Mouse (Mus musculus) testis, postnatal 10 days (tissue): ENCODE data around the gene Hs6st3.

Experiments used
- DNase-seq: peaks from one replicate; pipeline ENCODE4 v3.0.0; 2021; ENCODE audit warnings: low spot score

The Hs6st3 gene

DNA sequence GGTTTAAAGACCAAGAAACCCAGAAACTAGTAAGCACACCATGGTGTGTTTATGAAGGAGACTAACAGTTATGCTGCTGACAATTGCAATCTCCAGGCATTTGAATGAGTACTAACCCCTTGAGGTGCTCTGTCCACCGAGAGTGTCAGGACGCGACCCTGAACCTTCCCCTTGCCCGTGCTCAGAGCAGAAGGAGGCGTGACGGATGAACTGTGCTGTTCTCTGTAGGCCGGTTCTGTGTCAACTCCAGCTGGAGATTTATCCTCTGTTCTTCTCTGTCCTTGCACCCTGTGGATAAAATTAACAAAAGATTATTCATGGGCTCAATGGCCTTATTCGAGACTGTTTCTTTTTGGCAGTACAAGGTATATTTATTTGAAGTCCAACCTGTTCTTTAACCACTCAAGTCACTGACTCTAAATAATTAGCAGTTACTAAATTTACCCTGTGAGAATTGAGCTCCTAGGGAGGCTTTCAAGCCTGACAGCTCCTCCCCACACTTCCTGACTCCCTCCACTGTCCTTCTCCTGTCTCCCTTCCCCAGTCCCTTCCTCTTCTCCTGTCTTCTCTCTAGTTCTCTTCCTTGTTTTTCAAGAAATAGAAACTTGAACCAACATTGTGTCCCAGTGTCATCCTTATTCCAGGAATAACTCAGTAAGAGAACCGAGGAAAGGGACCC lies 659.2 kb downstream of the Hs6st3 start:
- no peak for DNase-seq

DNA sequence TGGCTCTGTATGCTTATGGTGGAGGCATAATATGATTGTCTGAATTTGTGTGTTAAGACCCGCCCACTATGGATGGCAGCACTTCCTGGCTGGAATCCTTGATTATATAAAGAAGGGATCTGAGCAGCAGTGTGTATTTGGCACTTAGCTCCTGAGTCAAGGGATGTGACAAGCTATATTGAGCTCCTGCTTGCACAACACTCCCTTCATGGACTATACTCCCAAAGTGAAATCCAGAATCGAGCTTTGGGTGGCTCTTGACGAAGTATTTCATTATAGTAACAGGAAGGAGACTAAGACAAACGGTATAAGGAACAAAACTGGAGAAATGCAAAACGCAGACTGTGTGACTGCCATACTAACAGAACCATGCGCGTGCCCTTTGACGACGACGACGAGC lies 660.4 kb downstream of the Hs6st3 start:
- DNase-seq: no peak

GRCm38 (mm10) chr14:119800856-119801255 lies 662.7 kb downstream of the Hs6st3 start:
- DNase-seq: no peak

DNA sequence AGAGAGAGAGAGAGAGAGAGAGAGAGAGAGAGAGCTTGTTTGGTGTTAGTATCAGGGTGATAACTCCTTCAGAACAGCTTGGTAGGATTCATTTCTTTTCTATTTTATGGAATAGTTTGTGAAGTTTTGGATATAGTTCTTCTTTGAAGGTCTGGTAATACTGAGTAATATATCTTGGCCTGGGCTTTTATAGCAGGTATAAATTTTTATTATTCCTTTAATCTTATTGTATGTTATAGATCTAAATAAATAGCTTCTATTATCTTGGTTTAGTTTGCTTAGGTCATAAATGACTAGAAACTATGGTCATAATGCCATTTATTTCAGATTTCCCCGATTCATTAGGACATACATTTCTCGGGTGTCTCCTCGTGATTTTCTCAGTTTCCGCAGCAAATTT lies 675.8 kb downstream of the Hs6st3 start:
- DNase-seq: no peak

GRCm38 (mm10) chr14:119815616-119816015 lies 677.5 kb downstream of the Hs6st3 start:
- no peak for DNase-seq

- DNase-seq: peak; percentile 53
Measured at GRCm38 (mm10) chr14:119820562-119820961, 682.4 kb downstream of the Hs6st3 start.

GRCm38 (mm10) chr14:119831165-119832011 lies 693.2 kb downstream of the Hs6st3 start:
- no peak for DNase-seq

DNA sequence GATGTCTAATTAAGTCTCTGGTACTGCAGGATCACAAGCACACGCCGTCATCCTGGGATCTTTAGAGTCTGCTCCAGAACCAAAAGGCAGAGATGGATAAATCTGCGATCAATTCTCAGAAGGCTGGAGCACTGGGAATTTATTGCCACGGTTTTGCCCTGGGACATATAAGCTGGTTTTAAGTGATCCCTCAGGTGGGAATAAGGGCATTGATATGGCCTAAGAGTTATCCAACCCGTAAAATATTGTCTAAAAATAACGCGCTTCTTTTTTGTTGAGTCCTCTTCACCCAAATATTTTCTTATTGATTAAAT lies 693.8 kb downstream of the Hs6st3 start:
- DNase-seq: no peak

DNA sequence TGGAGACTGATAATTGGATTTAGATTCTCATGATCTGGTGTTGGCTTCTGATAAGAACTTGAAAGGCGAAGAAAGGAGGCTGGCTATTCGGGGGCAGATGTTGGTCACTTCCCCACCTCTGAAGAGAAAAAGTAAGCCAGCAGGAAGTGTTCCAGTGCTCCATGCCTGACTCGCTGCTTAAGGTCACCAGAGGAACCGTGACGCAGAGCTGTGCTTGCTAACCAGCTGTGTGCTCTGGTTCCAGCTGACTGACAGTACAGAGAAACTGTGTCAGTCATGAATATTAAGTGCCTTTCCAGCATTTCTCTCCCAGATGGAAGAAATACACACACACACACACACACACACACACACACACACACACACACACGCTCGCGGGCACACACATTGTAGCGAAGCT lies 694.8 kb downstream of the Hs6st3 start:
- DNase-seq: no peak

- DNase-seq: no peak
Measured at GRCm38 (mm10) chr14:119834008-119834700, 696.0 kb downstream of the Hs6st3 start.

- DNase-seq: no peak
Measured at GRCm38 (mm10) chr14:119836051-119836450, 697.9 kb downstream of the Hs6st3 start.

- no peak for DNase-seq
Measured at GRCm38 (mm10) chr14:119847540-119847939, 709.4 kb downstream of the Hs6st3 start.

DNA sequence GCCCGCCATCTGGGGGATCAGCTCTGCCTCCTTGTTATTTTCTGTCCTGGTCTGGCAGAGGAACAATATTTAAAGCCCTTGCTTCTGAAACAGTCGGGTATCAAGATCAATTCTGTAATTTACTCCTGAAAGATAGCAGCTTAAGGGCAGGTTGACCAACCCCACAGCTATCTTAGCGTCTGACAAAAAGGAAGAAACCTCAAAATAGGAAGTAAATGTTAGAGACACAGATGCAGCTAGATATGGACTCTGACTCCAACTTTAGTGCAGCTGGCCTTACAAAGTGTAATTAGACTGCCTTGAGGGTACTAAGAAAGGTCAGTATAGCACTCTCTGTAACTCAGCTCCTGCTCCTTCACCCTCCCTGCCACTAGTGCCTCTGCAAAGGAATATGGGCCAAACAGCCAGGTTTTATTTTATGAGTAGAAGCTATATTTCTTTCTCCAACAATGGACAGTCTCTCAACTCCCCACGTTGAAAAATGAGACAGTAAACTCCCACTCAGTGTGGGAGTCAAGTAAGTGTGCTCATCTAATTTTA lies 710.7 kb downstream of the Hs6st3 start:
- DNase-seq: no peak

GRCm38 (mm10) chr14:119849338-119849737 lies 711.2 kb downstream of the Hs6st3 start:
- no peak for DNase-seq

GRCm38 (mm10) chr14:119852139-119852538 lies 714.0 kb downstream of the Hs6st3 start:
- DNase-seq: no peak

GRCm38 (mm10) chr14:119857338-119858291 lies 719.5 kb downstream of the Hs6st3 start:
- DNase-seq: no peak

GRCm38 (mm10) chr14:119873617-119874016 lies 735.5 kb downstream of the Hs6st3 start:
- no peak for DNase-seq

- no peak for DNase-seq
Measured at GRCm38 (mm10) chr14:119892922-119893321, 754.8 kb downstream of the Hs6st3 start.

DNA sequence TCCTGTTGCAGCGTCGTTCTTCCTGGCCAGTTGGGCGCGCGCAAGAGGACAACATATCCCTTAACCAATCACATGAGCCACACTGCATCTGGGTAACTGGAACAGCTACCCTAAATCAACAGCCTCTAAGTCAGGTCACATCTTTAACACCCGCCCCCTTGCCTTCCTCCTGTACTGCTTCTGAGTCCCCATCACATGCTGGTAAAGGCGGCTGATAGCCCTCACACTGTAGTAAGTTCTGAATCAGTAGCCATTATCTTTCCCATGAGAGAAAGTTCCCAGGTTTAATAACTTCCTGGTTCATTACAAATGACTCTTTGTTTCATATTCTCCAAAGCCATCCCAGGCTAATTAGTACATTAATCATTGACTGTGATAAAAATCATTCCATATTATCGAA lies 757.0 kb downstream of the Hs6st3 start:
- no peak for DNase-seq

GRCm38 (mm10) chr14:119895765-119896465 lies 757.8 kb downstream of the Hs6st3 start:
- DNase-seq: no peak

- no peak for DNase-seq
Measured at GRCm38 (mm10) chr14:119902486-119902885, 764.3 kb downstream of the Hs6st3 start.
